Mouse (Mus musculus): ENCODE results near the gene Phf19. TPM values are rescaled to one million over a fixed set of nuclear protein-coding genes. Genes with fewer than 3 reads are reported as not detected.

The Phf19 gene
- total RNA-seq, 2 experiments from 2014 or later = 6.5 to 6.9 TPM

DNA sequence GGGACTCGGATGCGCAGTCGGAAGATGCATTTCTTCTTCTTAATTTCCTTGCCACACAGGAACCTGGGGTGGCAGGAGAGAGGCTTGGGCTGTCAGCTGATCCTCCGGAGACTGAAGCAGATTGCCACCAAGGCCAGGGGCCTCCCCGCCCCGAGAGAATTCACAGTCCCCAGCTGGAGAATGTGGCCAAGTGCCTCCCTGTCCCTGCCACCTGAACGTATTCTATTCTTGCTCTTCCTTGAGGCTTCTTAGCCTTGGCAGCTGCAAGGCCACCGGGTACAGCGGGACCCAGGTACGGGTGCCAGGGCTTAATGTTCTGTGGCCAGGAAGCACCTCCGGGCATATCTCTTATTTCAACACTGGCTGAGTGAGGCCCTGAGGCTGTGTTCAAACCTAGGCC lies 14.1 kb downstream of the Phf19 start:
- ATAC-seq (replicated peaks; ENCODE audit: poor library complexity) = no peak

DNA sequence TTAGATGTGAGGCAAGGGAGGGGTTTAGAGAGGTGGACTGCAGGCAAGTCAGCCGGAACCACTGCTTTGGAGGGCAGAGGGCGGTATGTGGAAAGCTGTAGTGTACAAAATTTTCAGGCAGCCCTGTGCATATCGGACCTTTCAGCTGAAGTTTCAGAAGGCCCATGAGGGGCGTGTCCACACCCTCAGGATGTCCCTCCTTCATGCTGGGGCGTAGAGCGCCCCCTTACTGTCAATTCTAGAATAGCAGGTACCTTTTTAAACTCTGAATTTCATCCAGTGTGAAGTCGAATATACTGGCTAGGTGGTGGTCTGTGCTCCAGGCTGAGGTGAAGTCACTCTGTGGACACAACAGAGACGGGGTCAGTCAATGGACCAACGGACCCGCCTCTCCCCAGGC lies 16.0 kb downstream of the Phf19 start:
- peak; percentile 85 for ATAC-seq (replicated peaks; ENCODE audit: poor library complexity)

DNA sequence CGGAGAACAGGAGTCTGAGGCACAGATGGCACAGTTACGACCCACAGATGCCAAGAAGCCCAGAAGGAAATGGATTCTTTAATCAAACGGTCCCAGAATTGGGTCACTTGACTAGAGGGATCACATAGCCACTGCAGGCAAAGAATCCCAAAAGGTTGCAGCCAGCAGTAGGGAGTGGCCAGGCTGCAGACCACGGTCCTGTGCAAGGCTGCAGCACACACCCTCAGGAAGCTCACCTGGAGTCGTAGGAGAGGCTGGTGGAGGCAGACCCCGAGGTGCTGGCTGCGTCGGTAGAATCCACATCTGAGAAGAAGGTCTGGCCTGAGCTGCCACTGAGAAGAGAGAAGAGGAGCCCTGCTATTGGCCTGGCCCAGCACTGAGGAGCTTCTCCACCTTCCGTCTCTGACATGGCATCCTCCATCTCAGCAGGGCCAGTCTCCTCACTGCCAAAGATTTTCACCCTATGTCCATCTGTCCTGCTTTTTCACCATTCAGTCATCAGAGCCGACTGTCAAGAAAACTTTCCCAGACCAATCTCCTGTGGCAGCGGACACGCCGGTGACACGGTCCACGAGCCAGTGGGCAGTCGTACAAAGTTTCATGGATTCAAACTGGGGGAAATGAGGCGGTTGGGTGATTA lies 16.9 kb downstream of the Phf19 start:
- ATAC-seq (replicated peaks; ENCODE audit: poor library complexity) = no peak

DNA sequence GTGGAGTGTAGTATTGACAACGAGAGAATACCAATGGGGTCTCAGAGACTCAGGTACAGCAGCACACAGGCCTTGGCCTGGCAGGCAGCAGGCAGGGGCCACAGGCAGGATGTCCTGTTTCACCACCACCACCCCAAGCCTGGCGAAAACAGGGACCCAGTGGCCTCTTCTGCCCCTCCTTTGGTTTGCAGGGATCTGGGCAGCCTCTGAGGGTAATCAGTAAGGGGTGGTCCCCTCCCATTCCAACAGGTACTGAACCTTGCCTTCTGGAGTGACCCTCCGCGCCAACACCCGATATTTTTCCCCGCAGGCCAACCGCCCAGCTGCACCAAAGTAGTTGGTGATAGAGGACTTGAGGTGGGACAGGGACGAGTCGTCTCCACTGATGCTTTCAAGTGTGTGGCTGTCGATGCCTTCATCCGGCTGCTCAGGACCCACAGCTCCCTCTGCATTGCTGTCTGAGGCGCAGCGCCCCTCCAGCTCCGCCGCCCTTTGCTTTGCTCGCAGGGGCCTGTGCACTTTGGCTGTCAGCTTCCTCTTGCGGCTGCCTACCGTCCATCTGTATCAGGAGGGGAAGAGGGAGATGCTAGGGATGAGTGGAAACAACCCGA lies 18.2 kb downstream of the Phf19 start:
- no peak for ATAC-seq (replicated peaks; ENCODE audit: poor library complexity)

DNA sequence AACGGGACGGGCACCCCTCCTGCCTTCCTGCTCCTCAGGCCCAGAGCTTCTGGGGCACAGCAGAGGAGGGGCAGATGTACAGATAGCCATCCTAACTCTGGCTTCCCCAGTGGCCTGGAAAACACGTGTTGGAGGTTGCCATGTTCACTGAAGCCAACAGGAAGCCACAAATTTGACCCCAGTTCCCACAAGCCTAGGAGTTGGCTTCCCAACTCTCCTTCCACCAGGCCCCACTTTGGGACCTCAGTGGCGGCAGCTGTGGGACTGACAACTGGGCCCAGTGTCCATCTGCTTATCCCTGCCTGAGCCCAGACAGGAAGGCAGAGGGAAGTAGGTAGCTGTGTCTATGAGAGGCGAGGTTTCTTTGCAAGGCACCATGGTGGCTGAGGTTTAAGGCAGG lies 19.9 kb downstream of the Phf19 start:
- peak; percentile 37 for ATAC-seq (replicated peaks; ENCODE audit: poor library complexity)

DNA sequence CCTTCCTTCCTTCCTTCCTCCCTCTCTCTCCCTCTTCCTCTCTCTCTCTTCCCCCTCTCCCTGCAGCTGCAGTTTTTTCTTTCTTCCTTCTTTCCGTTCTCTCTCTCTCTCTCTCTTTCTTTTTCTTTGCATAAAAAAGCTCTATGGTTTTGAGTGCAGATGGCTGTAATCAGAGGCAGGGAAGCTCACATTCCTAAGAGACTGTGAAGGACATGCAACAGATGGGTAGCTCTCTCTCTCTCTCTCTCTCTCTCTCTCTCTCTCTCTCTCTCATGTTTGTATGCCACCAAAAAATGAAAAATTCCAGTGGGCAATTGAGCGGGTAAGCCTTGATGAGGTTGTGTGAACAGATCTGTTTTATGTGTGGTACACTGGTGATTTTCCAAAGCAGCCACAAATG lies 29.6 kb downstream of the Phf19 start:
- no peak for ATAC-seq (replicated peaks; ENCODE audit: poor library complexity)

DNA sequence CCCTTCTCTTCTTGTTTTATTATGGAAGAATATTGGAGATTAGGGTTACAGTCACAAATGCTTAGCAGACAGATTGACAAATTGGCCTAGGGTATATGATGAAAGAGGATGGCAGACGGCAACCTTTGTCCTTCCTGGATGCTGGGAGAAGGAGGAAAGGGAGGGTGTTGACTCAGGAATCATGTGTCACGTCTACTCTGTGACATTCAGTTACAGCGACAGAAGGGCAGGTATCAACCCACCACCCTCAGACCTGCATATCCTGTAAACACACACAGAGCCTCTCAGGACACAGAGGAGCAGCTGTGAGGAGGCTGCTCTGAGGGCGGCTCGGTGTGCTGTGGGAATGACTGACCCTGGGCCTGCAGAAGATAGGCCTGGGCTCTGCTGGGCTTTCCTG lies 30.6 kb downstream of the Phf19 start:
- no peak for ATAC-seq (replicated peaks; ENCODE audit: poor library complexity)

DNA sequence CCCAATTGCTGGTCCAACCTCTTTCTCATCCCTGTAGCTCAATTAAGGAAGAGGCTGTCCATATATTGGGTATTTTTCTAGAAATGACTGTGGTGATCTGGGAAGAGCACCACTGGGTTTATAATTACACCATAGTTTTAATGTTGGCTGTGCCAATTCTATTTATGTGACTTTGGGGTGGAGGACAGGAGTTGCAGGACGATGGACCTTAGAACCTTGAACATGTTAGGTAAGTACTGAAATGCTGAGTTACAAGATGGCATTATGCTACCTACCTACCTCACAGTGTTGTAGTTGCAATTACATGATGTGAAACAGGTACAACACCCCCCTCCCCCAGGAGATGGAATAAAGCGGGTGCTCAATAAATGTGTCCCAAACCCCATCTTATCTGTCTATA lies 31.1 kb downstream of the Phf19 start:
- no peak for ATAC-seq (replicated peaks; ENCODE audit: poor library complexity)

DNA sequence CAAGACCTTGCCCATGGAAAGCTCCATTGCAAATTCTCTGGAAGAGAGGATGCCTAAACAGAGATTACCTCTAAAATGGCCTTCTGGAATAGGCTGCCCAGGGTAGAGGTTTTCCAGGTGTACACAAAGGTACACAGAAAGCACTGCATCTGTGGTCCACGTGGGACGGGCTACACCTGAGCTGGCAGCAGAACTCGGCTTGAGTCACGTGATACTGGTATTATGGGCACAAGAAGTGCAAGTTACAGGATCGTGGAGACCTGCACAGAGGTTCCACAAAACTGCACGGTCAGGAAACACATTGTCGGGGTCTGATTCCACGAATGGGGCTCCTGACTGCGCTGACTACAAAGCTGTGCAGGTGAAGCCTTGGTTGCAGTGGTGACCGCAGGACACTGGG lies 33.8 kb downstream of the Phf19 start:
- no peak for ATAC-seq (replicated peaks; ENCODE audit: poor library complexity)

DNA sequence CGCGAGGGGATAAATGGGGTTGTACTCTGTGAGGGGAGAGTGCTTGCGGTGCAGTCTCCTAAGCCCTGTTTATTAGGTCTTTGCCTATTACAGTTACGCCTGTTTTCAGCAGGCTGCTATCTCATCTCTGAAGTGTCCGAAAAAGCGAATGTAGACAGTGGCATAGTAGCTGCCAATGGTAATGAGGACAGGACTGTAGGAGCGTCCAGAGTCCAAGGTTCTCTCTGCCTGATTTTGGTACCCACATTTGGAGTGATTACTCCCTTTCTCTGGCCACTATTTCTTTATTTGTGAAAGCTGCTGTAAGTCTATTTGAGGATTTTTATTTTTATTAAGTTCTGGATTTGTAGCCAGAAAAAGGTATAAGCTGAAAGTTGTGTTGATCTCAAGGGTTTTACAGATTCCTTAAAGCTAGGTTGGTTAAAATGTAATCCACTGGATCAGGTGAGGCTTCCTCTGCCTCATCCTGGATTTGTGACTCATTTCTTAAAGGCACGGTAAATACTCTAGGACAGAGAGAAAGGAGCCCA lies 38.9 kb downstream of the Phf19 start, which contains the start of gene Psmd5:
Gene Psmd5, minus strand, starts transcription at position 153 of the 530 bp plus-strand sequence.
- no peak for ATAC-seq (replicated peaks; ENCODE audit: poor library complexity)

DNA sequence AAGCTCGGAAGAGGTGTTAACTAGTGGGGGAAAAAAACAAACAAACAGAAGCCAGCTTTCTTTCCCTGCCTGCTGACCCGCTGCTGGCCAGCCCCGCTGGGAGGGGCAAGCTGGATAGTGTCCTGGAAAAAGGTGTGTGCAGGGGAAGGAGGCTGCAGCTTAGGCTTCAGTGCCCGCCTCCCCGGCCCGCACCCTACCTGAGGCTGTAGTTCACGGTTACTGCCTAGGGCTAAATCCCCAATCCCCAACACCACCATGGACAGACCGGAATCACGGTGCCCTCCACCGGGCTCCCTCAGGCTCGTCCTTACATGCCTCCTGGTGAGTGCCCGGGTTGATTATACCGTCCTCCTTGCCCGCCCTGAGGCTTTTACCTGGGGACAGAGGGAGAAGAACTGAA lies 39.6 kb downstream of the Phf19 start, which contains the start of gene Cutal:
Gene Cutal, plus strand, starts transcription at position 126 of the 400 bp plus-strand sequence.
- ATAC-seq (replicated peaks; ENCODE audit: poor library complexity) = no peak

DNA sequence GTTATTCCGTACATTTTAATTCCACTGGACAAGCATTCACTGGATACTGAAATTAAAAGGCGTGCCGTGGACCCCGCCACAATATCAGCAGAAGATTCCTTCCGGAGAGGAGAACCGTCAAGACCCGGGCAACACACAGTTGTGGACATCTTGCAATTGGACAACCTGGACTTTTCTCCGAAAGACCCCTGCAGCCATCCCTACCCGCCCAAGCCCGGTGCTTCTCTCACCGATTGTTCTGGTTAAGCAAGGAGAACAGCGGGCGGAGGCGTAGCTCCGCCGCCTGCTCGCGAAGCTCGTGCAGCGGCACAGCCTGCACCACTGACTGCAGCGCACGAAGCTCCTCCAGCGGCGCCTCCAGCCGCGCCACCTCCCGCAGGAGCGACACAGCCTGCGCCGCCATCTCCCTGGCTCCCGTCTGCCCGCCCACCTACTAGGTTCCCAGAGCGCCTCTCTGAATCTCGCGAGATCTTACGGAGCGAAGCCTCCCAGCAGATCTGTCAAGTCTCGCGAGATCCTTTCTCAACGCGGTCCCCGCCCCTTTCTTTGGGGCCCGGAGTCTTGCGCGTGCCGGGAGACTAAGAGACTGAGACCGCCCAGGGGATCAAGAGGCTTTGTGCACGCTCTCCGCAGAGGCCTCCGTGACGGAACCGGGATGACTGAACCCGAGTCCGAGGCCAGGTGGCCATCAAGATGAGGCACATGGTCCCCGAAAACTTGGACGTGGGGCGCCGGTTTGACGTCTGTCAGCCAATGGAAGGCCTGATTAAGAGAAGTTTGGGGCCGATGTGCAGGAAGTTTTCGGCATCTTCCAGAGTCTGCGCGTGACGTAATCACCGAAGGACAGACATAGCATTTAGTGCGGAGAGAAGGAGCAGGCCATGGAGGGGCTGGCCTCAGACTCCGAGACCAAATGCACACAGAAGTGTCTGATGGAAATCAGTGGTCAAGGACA lies 43.0 kb downstream of the Phf19 start:
- peak; percentile 92 for ATAC-seq (replicated peaks; ENCODE audit: poor library complexity)

DNA sequence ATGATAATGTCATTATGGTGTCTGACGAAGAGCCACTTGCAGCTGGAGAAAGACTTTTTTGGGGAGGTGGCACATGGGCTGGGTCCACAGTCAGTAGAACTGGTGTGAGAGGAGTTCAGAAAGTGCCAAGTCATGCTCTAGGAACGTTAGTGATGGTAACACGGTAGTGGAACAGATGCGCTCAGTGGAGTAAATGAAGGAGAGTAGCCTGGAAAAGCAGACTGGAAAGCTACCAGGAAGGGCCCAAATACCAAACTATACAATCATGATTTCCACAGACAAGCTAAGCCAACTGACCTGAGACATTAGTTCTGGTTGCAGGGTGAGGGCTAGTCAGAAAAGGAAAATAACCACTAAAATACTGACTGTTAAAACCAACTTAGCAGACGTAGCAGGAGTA lies 44.1 kb downstream of the Phf19 start:
- peak; percentile 72 for ATAC-seq (replicated peaks; ENCODE audit: poor library complexity)

DNA sequence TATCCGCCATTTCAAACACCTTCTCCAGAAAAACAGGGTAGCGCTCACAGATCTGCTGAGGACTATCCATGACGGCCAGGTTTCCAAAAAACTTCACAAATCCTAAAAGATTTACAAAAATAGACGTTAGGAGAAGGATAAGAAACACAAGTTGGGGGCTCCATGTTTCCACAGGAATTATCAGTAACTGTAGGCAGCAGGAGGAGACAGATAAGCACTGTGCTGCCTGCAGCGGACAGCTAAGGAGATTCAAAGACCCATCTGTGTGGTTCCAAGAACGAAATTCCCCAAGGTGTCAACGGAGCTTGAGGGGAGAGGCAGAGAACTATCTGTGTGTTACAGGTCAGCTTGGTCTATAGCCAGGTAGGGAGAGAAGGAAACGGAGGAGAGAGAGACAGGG lies 56.1 kb downstream of the Phf19 start:
- peak; percentile 52; the same call in 1 of the 2 replicates for ATAC-seq (replicated peaks; ENCODE audit: poor library complexity)

DNA sequence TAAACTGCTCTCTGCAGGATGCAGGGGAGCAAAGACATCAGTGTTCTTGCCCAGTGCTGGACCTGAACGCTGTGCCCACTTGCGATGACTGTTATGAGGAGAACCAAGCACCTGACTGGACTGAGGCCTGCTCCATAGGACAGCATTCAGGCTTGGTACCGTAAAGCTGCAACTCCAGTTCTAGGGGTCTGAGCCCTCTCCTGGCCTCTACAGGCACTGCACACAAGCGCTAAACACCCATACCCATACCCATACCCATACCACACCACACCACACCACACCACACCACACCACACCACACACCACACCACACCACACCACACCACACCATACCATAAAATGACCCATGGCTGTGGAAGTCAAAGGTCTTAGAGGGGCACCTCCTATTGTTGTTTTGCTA lies 58.6 kb downstream of the Phf19 start:
- peak; percentile 66 for ATAC-seq (replicated peaks; ENCODE audit: poor library complexity)

DNA sequence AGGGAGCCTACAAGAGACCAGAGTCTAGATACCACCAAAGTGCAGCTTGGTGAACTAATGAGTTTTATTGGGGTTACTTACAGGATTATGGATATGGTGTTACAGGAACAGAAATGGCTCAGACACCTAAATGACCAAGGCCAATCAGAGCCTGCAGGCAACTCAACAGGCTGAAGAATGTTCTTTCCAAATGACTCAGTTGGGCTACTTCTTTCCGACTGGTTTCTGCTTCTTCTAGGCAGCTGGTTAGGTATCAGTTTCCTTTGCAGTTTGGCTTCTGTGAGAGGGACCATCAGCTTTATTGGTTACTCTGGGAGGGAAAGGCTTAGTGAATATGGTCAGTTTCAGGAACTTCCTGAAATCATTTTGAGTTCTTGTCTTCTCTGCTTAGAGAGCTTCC lies 66.1 kb downstream of the Phf19 start:
- ATAC-seq (replicated peaks; ENCODE audit: poor library complexity) = no peak

Other genes starting within 250 kb of the Phf19 start
- gene Gapvd1, start 158.8 kb downstream of the Phf19 start, total RNA-seq (2015) = 45.4 and 56.7 TPM in 2 replicates
- 73.4 and 83.3 TPM in 2 replicates for gene Gapvd1, start 158.8 kb downstream of the Phf19 start, total RNA-seq (2017)
- 536 and 641 TPM in 2 replicates for gene Hspa5, start 142.1 kb downstream of the Phf19 start, total RNA-seq (2015)
- 1,697 and 1,773 TPM in 2 replicates for gene Hspa5, start 142.1 kb downstream of the Phf19 start, total RNA-seq (2017)
- 18.1 and 21.7 TPM in 2 replicates for gene Rabepk, start 114.1 kb downstream of the Phf19 start, total RNA-seq (2015)
- 40.4 and 52.7 TPM in 2 replicates for gene Rabepk, start 114.1 kb downstream of the Phf19 start, total RNA-seq (2017)
- gene Fbxw2, start 87.7 kb downstream of the Phf19 start, total RNA-seq (2015) = 47.7 and 48.8 TPM in 2 replicates
- gene Fbxw2, start 87.7 kb downstream of the Phf19 start, total RNA-seq (2017) = 49.1 and 54.3 TPM in 2 replicates
- 0.64 TPM in 1 of 2 replicates, not detected in the other for gene Gm34653, start 81.0 kb downstream of the Phf19 start, total RNA-seq (2015)
- not detected in 2 replicates for gene Gm34653, start 81.0 kb downstream of the Phf19 start, total RNA-seq (2017)
- not detected in 2 replicates for gene Cutal, start 39.6 kb downstream of the Phf19 start, total RNA-seq (2015)
- not detected in 2 replicates for gene Cutal, start 39.6 kb downstream of the Phf19 start, total RNA-seq (2017)
- gene Psmd5, start 39.1 kb downstream of the Phf19 start, total RNA-seq (2015) = 81.7 and 88.9 TPM in 2 replicates
- 27.5 and 33.9 TPM in 2 replicates for gene Psmd5, start 39.1 kb downstream of the Phf19 start, total RNA-seq (2017)
- 1.3 and 1.4 TPM in 2 replicates for gene Traf1, start 47.7 kb upstream of the Phf19 start, total RNA-seq (2015)
- 0.61 TPM in 1 of 2 replicates, not detected in the other for gene Traf1, start 47.7 kb upstream of the Phf19 start, total RNA-seq (2017)
- gene Hc, start 147.4 kb upstream of the Phf19 start, total RNA-seq (2015) = not detected in 2 replicates
- not detected in 2 replicates for gene Hc, start 147.4 kb upstream of the Phf19 start, total RNA-seq (2017)
- gene AI182371, start 187.5 kb upstream of the Phf19 start, total RNA-seq (2015) = 1.2 and 1.5 TPM in 2 replicates
- 0.41 and 1.00 TPM in 2 replicates for gene AI182371, start 187.5 kb upstream of the Phf19 start, total RNA-seq (2017)
- 102 and 117 TPM in 2 replicates for gene Cntrl, start 195.5 kb upstream of the Phf19 start, total RNA-seq (2015)
- 114 and 137 TPM in 2 replicates for gene Cntrl, start 195.5 kb upstream of the Phf19 start, total RNA-seq (2017)